Mouse (Mus musculus): ENCODE measurements around the gene Cars2.
"Not testable (repeated sequence)": the region's sequence is repeated elsewhere in the genome, so short reads cannot be mapped to it uniquely, and the experiment has no call there.

Cars2 gene

DNA sequence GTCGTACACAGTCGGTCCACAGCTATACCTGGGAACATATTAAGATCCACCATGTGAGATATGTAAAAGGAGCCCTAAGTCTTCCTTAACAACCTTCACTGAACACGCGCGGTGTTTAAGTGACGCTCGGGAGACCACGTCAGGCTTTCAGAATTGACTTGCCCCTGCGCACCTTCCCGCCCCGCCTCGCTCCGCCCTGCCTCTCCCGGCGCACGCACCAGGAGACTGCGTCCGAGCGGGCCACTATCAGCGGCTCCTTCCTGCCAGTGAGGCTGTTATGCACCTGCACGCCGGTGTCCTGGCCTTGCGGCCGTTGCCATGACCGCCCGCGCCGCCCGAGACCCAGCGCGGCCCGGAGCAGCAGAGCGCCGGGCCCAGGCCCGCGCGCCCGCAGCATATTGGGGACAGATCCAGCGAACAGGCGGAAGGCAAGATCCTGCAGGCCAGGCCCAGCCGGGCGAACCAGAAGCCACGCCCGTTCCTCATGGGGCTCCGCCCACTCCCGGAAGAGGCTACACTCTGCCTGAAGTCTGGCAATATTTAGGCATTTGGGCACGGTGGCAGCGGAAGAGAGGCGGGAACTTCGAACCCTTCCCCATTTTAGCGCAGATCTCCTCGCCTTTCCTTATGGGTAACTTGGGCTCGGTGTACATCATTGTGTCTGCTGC lies at the start of gene Cars2:
Cars2 (minus strand) TSS at position 503 of the 668 bp plus-strand sequence.
- peak; percentile 93 for DNase-seq

- DNase-seq: no peak
These were observed 42.8 kb upstream of the Cars2 start for GRCm38 (mm10) chr8:11593222-11593884.

- no peak for DNase-seq
These were observed 41.7 kb upstream of the Cars2 start for GRCm38 (mm10) chr8:11592296-11592695.

DNA sequence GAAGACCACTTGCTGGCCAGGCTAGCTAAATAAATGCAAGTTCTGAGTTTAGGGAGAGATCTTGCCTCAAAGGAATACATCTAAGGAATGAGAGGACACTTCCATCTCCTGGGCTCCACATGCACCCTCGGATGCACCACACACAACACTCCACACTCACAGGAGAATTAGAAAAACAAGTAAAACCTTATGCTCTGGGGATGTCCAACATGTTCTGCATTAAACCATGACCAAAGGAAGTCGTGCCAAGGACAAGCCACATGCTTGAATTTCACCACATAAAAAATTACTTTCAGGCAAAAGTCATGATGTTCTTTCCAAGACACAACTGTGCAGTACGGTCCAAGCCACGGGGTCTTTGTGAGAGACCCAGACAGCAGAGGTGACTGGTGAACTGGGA lies 41.3 kb upstream of the Cars2 start:
- no peak for DNase-seq

GRCm38 (mm10) chr8:11586374-11586745 lies 35.8 kb upstream of the Cars2 start:
- no peak for DNase-seq

DNA sequence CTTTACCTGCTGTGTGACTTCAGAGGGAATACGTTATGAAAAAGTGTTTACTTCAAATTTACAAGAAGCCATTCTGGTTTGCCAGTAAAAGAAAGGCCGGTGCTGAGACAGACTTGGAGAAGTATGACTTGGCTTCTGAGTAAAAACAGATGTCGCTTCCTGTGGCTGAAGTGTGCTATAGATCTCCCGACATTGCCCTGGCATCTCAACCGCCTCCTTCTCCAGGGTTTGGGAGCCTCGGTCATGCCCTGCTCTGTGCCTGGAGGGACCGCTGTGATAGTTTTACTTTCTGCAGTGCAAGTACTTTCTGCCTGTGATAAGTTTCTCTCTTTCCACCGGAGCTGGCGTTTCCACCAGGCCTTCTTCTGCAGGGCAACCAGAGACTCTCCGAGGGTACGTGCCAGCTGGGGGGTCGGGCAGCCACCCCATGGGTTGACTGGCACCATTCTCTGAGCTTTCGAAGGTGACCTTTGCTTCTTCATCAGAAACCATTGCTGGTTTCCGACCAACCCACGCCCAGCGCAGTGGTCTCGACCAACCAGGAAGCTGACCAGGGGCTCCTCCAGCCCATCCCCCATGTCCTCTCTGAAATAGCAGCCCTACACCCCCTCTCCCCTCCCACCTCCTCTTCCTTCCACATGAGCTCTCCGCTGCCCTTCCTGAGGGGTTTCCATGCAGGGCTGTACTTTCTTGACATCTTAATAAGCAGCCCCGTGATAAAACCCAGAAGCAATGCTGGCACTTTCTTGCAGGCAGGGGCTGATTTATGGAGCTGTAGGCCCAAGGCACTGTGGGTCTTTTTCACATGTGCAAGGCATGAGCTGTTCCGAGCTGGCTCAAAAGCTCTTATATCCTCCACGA lies 35.2 kb upstream of the Cars2 start:
- no peak for DNase-seq

- no peak for DNase-seq
These were observed 25.2 kb upstream of the Cars2 start for GRCm38 (mm10) chr8:11575604-11576384.

GRCm38 (mm10) chr8:11574911-11575603 lies 24.5 kb upstream of the Cars2 start:
- no peak for DNase-seq

GRCm38 (mm10) chr8:11572428-11572827 lies 21.8 kb upstream of the Cars2 start:
- DNase-seq: no peak

GRCm38 (mm10) chr8:11571950-11572349 lies 21.4 kb upstream of the Cars2 start:
- no peak for DNase-seq

- DNase-seq: no peak
These were observed 20.2 kb upstream of the Cars2 start for GRCm38 (mm10) chr8:11570742-11571141.

- no peak for DNase-seq
These were observed 18.9 kb upstream of the Cars2 start for GRCm38 (mm10) chr8:11569260-11570097.

DNA sequence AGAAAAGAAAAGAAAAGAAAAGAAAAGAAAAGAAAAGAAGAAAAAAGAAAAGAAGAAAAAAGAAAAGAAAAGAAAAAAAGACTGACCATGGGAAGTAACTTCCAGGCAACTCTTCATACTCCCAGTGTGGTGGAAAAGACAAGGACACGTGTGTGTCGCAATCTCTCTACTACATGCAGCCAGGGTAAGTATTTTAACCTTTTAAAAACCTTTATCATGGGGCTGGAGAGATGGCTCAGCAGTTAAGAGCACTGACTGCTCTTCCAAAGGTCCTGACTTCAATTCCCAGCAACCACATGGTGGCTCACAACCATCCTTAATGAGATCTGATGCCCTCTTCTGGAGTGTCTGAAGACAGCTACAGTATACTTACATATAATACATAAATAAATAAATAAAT lies 17.6 kb upstream of the Cars2 start:
- not testable (repeated sequence) for DNase-seq

- DNase-seq: no peak
These were observed 14.1 kb upstream of the Cars2 start for GRCm38 (mm10) chr8:11564721-11565120.

- no peak for DNase-seq
These were observed 13.7 kb upstream of the Cars2 start for GRCm38 (mm10) chr8:11564236-11564635.

DNA sequence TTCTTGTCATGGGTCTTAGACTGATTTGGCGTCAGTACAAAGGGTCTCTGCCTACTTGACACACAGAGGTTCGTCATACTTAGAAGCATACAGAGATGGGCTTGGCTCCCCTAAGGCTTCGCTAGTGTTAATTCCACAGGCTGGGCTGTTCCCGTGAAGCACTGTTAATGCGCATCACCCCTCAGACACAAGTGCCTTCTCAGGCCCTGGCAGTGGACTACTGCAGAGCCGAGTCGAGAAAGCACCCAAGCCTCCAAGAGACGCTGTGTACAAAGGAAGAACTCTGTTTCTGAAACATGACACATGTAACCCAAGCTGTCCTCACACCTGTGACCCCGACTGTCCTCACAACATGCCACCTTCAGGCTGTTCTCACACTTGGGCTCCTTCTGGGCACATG lies 9.6 kb upstream of the Cars2 start:
- no peak for DNase-seq

- no peak for DNase-seq
These were observed 8.9 kb upstream of the Cars2 start for GRCm38 (mm10) chr8:11559511-11559910.

- peak; percentile 97 for DNase-seq
These were observed 7.4 kb upstream of the Cars2 start for GRCm38 (mm10) chr8:11557768-11558629.

DNA sequence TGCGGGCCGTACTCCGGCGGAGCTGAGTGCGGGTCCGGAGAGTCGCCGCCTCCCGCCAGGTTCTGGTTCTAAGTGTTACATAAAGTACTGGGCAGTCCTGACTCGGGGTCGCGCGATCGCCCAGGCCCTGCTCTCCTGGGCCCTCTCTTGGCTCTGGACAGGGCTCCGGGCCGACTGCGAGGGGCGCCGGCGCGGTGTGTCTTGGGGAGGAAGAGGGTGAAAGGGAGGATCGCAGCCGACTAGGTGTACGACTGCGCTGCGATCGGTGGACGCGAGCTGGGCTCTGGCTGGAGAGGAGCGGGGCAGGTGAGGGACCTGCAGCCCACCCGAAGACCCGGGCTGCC lies 6.8 kb upstream of the Cars2 start:
- DNase-seq: no peak

GRCm38 (mm10) chr8:11556691-11557423 lies 6.3 kb upstream of the Cars2 start:
- peak; percentile 60 for DNase-seq

Measured in right cerebral cortex, adult 18-20 months (tissue).